Mouse (Mus musculus) gastrocnemius, adult 18-20 months (tissue): Measurements from ENCODE around the gene Zfp775. TPM values are rescaled to one million over a fixed set of nuclear protein-coding genes. Genes with fewer than 3 reads are reported as not detected.
"Not testable (repeated sequence)": the region's sequence is repeated elsewhere in the genome, so short reads cannot be mapped to it uniquely, and the experiment has no call there.

ENCODE experiments used
- DNase-seq: peaks from one replicate; pipeline ENCODE4 v3.0.0; 2021; ENCODE audit warnings: low spot score
- total RNA-seq, 2 experiments: library from RNA; stranded (reverse); gene quantifications; 2 replicates each; pipeline ENCODE4 v1.2.3; 2021

Gene Zfp775
- total RNA-seq, 2 experiments from 2014 or later: 8.8 TPM

GRCm38 (mm10) chr6:48589194-48589750, 12.6 kb upstream of the Zfp775 start, which contains the start of gene Gm45021:
Gene Gm45021 (plus strand): TSS chr6:48589610.
- DNase-seq: no peak

- no peak for DNase-seq
Observed at GRCm38 (mm10) chr6:48591221-48591845, 10.5 kb upstream of the Zfp775 start.

- DNase-seq: no peak
Observed at GRCm38 (mm10) chr6:48591871-48592270, 10.0 kb upstream of the Zfp775 start.

- DNase-seq: peak; percentile 93
Observed at GRCm38 (mm10) chr6:48593158-48594042, 8.5 kb upstream of the Zfp775 start, which contains the start of the genes Repin1 and Gm44965. Gene Repin1 (plus strand): TSS chr6:48593883. Gene Gm44965 (plus strand): TSS chr6:48593941.

- DNase-seq: peak; percentile 21
Observed at GRCm38 (mm10) chr6:48594043-48594738, 7.7 kb upstream of the Zfp775 start.

GRCm38 (mm10) chr6:48595278-48595677, 6.6 kb upstream of the Zfp775 start:
- DNase-seq: no peak

GRCm38 (mm10) chr6:48596545-48597232, 5.2 kb upstream of the Zfp775 start:
- no peak for DNase-seq

GRCm38 (mm10) chr6:48597233-48597625, 4.6 kb upstream of the Zfp775 start:
- no peak for DNase-seq

- DNase-seq: no peak
Observed at GRCm38 (mm10) chr6:48600594-48600993, 1.3 kb upstream of the Zfp775 start.

- peak; percentile 28 for DNase-seq
Observed at GRCm38 (mm10) chr6:48602080-48602741, 348 bp downstream of the Zfp775 start.

GRCm38 (mm10) chr6:48608124-48608523, 6.3 kb downstream of the Zfp775 start:
- no peak for DNase-seq

GRCm38 (mm10) chr6:48609512-48609911, 7.6 kb downstream of the Zfp775 start:
- DNase-seq: no peak

- no peak for DNase-seq
Observed at GRCm38 (mm10) chr6:48610657-48611056, 8.8 kb downstream of the Zfp775 start.

- DNase-seq: no peak
Observed at GRCm38 (mm10) chr6:48613464-48613863, 11.6 kb downstream of the Zfp775 start.

GRCm38 (mm10) chr6:48614756-48615155, 12.9 kb downstream of the Zfp775 start:
- no peak for DNase-seq

GRCm38 (mm10) chr6:48620031-48620430, 18.2 kb downstream of the Zfp775 start:
- no peak for DNase-seq

- DNase-seq: not testable (repeated sequence)
Observed at GRCm38 (mm10) chr6:48622186-48622843, 20.5 kb downstream of the Zfp775 start.

- no peak for DNase-seq
Observed at GRCm38 (mm10) chr6:48623460-48623859, 21.6 kb downstream of the Zfp775 start.

- no peak for DNase-seq
Observed at GRCm38 (mm10) chr6:48626464-48626863, 24.6 kb downstream of the Zfp775 start, which contains the start of gene AI854703. Gene AI854703 (plus strand): TSS chr6:48626764.

GRCm38 (mm10) chr6:48626984-48627383, 25.1 kb downstream of the Zfp775 start:
- DNase-seq: peak; percentile 38
